Mouse (Mus musculus) frontal cortex, postnatal 36 days (tissue): ENCODE results near the gene Ngef.
A peak's percentile ranks its signal among the peaks of the same experiment; 100 is the strongest.

ENCODE experiments used
- DNase-seq, 2 experiments: peaks; one replicate each; pipeline ENCODE4 v3.0.0; 2022; ENCODE audit warnings: low spot score in 2 of 2

Ngef gene

DNA sequence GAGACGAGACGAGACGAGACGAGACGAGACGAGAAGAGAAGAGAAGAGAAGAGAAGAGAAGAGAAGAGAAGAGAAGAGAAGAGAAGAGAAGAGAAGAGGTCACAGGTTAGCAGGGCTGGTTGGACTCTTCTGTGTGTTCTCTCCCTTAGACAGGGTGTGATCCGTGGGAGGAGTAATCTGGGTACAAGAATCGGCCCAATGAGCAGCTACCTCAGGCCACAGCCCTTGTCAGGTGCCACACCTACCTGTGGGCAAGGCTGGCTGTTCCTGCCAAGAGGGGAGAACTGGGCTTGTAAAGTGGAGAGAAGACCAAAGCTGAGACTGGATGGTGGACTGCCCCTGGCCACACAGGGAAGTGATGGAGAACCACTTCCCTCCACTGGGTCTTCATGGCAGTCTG lies 7.9 kb downstream of the Ngef start:
- DNase-seq, result no peak

- no peak for DNase-seq
Observed at GRCm38 (mm10) chr1:87562967-87563366, 10.7 kb downstream of the Ngef start.

- no peak for DNase-seq
Observed at GRCm38 (mm10) chr1:87553586-87553985, 20.1 kb downstream of the Ngef start.

DNA sequence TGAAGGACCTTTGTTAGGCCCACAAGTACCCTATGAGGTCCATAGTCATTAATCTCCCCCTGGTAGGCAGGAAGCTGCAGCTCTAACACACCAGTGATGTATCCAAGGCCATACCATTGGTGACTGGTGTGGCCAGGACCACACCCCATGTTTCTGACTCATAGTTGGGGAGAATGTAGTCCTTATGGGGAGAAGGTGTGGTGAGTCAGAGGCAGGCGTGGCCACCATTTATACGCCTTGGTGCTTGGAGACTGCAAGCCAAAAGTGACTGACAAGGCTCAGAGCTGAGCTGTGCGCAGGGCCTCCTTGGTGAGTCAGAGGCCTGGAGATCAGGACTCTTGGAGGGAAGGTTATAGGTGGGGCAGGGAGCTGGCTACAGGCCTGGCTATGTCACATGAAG lies 22.7 kb downstream of the Ngef start:
- DNase-seq, result no peak

GRCm38 (mm10) chr1:87541614-87542013 lies 32.1 kb downstream of the Ngef start:
- DNase-seq, result peak; percentile 28 to 53

DNA sequence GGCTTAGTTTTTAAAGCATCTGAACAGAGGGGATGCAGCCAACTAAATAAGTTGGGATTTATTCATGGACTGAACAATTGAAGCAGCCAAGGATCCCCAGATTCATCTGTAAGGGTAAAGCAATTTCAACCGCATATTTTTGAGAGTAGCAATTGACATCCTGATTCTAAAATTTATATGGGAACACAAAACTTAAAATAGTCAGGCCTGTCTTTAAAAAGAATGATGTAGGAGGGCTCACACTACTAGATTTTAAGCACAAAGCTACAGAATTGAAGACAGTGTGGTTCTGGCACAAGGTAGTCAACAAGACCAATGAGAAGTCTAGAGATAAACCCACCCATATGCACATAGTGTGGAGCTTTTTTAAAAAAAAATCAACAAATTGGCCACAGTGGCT lies 36.7 kb downstream of the Ngef start:
- peak in 1 of 2 experiments; percentile 35 for DNase-seq

- no peak for DNase-seq
Observed at GRCm38 (mm10) chr1:87534118-87534517, 39.6 kb downstream of the Ngef start.

DNA sequence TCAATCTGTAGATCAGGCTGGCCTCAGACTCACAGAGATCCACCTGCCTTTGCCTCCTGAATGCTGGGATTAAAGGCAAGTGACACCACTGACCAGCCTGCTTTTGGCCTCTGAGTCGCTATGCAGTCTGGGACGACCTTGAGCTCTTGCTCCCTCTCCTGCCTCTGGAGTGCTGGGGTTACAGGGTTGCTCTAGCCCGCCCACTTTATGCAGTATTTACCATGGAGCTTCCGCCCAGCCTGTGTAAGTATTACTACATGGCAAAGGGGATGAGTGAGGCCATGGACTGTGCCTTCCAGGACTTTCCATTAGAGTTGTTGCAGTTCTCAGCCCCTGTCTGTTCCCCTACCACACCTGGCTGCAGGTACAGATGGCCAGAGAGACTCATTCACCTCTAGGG lies 41.3 kb downstream of the Ngef start:
- DNase-seq, result no peak

DNA sequence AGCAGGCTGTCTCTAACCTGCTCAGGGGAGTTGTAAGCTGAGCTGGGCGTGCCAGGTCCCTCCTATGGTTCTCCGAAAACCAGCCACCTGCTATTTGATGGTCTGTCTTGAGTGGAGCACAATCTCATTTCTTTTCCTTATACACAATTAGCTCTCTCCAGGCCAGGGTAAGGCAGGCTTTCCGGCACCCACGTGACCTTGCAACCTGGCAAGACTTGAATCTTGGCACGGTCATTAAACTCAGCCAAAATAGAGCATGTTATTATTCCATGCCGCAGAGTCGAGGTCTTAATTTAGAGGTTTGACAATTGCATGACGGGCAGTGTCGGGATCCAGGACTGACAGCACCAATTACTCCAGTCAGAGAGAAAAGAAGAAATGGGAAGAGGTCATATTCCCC lies 46.5 kb downstream of the Ngef start:
- no peak for DNase-seq

- no peak for DNase-seq
Observed at GRCm38 (mm10) chr1:87525041-87525440, 48.6 kb downstream of the Ngef start.

GRCm38 (mm10) chr1:87521523-87521922 lies 52.1 kb downstream of the Ngef start:
- no peak for DNase-seq

GRCm38 (mm10) chr1:87520467-87520866 lies 53.2 kb downstream of the Ngef start:
- no peak for DNase-seq

DNA sequence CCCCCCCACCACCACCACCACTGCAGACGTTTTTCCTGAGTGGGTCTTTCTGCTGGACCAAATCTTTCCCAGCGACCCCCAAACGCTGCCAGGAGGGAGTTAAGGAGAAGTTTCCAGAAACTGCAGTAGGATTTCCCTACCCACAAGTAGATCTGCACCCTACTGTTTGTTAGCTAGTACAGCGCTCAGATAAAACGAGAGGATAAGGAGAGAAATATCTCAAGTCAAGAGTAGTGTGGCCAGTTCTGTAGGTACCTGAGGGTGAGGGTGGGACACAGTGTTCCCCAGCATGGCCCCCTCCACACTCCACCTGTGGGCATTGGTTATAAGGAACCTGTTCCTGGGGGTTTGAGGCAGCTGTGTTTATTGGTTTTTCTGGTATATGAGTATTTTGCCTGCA lies 62.8 kb downstream of the Ngef start:
- no peak for DNase-seq

- DNase-seq, result peak in 1 of 2 experiments; percentile 57
Observed at GRCm38 (mm10) chr1:87510166-87510691, 63.4 kb downstream of the Ngef start.

DNA sequence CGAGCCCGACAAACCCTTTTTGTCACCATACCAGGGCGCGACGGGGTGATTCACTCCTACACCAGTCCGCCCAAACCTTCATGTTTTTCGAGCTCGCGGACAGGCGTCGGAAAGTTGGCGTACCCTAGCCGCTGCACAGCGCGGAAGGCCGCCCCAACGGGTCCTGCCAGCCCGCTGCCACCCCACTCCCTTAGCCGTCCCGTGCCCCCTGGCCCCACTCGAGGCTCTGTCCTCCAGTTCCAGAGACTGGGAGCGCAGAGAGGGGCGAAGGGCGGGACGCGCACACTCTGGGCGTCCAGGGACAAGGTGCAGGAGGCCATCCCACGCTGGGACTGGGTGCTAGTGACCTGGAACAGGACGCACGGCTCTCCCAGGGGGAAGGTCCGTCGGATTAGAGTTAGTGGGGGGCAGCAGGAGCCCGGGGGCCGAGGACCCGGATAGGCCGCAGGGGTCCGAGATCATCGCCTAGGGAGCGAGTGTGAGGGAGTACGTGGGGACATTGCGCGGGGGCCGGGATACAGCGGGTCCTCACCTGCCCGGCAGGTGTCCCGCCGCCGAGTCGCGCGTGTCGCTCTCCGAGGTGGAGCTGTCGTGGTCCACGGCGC lies 64.0 kb downstream of the Ngef start, which contains the start of gene Neu2:
TSS of gene Neu2 (plus strand) at position 329 of the 605 bp plus-strand sequence.
- DNase-seq, result no peak

DNA sequence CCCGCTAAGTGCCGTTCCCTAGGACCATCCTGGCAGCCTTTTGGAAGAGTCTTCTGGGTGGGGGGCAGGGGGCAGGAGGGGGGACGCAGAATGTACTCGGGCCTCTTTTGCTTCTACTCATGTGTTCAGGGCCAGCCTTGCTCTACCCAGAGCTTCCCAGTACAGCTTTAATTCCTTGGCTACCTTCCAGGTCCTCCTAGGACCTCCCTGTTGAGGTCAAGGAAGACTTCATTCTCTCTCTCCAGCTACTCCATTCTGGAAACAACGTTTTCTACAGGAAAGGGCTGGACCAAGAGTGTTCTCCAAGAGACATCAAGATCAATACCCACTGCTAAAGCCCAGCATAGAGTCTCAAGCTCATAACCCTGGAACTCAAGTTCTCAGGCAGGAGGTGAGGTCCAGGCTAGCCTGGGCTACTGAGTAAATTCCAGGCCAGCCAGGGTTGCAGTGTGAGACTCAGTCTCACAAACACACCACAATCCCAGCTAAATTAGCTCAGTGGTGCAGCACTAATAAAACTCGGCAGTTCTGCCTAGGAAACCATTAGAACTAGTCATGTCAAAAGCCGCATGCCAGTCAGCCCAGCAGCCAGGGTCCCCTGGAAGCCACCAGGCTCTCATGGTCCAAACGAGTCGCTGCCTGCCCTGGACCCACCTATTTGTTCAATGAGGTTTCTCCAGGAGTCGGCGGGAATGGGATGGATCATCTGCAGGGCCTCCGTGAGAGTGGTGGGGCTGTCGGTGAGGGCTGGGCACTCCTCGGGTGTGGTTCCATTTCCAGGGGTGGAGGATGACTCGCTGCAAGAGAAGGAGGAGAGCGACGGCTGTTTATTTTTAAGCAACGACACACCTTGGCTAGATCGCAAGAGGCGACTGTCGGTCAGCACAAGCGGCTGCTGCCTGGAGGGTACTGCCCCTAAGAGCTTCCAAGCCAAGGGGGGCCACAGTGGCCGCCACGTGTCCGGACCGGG lies 64.8 kb downstream of the Ngef start:
- no peak for DNase-seq

- peak in 1 of 2 experiments; percentile 66 for DNase-seq
Observed at GRCm38 (mm10) chr1:87507857-87508256, 65.8 kb downstream of the Ngef start.

DNA sequence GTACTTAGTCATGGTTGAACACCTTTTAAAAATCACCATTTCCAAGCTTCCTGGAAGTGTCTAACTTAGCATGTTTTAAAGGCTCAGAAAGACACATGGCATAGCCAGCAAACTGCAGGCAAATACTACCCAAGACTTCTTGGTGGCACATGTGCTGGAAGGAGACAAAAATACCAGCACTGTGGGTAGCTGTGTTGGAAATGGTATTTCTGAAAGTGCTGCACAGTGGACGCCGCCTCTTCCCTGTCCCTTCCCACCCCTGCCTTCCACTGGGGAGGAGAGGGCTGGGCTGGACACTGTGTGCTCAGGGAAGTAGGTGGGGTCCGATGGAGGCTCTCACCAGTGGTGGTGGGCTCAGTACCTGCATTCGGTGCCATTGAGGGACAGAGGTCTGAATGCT lies 68.1 kb downstream of the Ngef start:
- DNase-seq, result no peak

GRCm38 (mm10) chr1:87493542-87493941 lies 80.1 kb downstream of the Ngef start:
- no peak for DNase-seq

DNA sequence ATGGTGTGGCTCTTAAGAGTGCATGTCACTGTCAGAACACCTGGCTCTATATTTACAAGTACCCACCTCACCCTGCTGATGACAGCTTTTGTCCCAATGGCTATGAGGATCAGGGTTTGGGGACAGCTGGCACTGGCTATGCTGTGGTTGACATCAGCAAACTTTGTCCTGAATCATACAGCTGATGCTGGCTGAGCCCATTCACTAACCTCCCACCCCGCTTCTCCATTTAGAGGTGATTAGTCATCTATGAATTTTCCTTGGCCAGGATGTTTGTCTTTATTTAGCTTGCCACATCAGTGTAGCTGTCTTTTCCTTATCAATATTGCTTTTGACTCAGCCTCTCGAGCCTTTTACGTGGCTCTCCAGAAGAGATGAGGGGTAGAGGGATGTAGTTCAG lies 81.4 kb downstream of the Ngef start:
- no peak for DNase-seq

GRCm38 (mm10) chr1:87486386-87486785 lies 87.3 kb downstream of the Ngef start:
- DNase-seq, result peak; percentile 65 to 81

DNA sequence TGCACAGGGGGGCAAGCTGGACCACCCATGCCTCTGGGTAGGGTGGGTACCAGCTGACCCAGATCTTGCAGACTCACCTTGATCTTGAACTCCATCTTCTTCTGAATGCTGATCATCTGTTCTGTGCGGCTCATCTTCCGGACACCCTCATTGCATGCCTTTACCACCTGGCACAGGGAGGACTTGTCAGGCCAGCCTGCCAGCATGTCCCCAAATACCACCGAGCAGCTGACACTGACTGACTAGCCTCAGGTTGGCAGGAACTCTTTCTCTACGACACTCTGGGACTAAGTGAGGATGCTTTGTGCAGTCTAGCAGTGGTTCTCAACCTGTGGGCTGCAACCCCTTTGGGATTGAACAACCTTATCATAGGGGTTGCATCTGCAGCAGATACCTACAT lies 91.1 kb downstream of the Ngef start:
- DNase-seq, result no peak
